Mouse (Mus musculus) liver, embryonic 14.5 days (tissue): ENCODE measurements around the gene Kdelr1.

Source experiments
- CTCF ChIP-seq: IDR thresholded peaks from 2 replicates; pipeline ENCODE4 v1.5.1; 2016; ENCODE audit warnings: antibody characterized with exemption, low read depth, control low read depth
- EP300 ChIP-seq: IDR thresholded peaks from 2 replicates; pipeline ENCODE4 v1.6.1; 2016; ENCODE audit warnings: antibody characterized with exemption, low read depth

DNA sequence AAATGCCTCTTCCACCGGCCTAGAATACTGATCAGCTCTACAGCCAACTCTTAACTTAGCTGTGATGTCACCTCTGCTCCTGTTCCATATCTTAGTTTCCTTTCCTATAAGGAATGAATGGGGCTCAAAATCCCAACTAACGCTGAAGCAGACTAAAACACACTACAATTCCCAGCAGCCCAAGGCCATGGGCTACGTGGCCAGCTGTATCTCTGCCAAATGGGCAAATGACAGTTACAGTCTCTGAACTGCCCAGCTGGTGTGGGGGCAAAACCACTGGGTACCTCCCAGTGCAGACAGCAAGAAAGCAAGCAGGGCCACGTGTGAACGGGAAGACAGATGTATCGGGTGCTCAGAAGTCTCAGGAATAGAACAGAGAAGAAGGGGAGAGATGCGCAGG is 45.9 kb upstream of the Kdelr1 start:
- TF ChIP-seq CTCF (no peak), EP300 (no peak)
